Mouse (Mus musculus): ENCODE results near the gene Opcml.

Gene Opcml

DNA sequence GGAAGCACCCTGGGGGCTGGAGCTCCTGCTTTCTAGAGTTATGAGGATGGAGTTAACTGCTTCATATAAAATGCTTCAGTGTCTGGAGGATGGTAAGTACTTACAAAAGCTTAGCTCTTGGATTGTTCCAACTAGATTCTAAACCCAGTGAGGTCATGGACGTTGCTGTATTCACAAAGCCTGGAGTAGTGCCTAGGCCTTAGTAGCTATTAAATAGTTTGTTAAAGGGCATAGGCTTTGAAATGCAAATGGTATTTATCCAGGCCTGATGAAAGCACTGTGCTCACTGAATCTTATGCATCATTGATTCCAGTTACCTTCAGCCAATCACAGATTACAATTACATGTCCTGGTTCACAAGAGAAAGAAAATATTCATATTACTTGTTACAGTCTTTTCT lies 421.3 kb downstream of the Opcml start:
- CTCF ChIA-PET, result no interaction called here
- POLR2A ChIA-PET, result no interaction called here

DNA sequence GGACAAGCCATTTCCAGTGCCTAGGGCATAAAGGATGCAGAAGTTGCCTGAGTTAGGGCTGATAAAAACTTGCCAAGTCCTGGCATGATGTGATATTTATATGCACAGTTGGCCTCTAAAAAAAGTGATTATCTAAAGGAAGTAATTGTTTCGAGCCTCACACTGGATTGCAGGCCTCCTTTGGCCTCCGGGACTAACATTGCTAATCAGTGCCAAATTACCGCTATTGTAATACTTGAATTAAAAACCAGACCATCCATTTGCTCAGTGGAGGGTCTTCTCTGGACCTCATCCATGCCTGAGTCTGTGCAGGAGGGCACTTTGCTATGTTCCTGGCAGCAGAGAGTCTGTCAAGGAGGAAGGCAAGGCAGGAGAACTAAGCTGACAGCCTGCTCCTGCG lies 423.3 kb downstream of the Opcml start:
- ChIA-PET CTCF (no interaction called here), POLR2A (no interaction called here)

DNA sequence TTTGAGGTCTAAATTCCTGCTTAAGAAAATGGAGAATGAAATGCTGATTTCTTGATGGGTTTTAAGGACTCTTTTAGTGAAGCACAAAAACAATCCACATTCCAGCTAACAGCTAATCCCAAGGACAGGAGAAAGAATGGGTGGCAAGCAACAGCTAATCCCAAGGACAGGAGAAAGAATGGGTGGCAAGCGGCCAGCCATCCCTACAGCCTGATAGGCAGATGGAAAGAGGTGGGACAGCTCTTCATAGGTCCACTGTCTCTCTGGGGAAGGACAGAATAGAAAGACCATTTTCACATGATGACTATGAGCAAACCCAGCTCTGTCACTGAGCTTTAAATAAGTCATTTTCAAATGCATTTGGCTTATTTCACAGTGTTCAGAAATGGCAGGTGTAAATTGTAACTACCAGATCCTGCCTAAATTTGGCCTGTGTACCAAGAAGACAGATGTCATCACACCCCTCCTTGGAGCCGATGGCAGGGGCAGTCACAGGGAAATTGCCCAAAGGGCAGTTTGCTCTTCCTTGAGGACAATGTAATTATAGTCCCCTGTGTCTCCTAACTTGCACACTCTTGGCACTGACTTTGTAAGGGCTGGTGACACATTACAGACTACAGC lies 427.6 kb downstream of the Opcml start:
- CTCF ChIA-PET, result no interaction called here
- POLR2A ChIA-PET, result no interaction called here

DNA sequence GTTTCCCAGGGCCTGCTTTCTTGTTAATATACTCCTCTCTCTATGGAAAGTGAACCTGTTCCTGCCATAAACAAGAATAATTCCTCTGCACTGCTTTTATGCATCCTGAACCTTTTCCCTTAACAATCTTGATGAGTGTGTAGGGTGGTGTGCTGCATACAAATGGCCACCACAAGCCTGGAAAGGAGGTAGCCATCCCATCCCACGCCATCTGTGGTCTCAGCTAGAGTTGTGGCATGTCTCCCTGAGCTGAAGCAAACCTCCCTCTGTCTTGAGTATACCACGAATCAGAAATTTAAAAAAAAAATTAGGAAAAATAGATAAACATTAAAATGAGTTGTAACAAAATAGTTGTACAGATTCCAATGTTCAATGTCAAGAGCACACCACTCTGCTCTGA lies 432.2 kb downstream of the Opcml start:
- ChIA-PET CTCF (no interaction called here), POLR2A (no interaction called here)

DNA sequence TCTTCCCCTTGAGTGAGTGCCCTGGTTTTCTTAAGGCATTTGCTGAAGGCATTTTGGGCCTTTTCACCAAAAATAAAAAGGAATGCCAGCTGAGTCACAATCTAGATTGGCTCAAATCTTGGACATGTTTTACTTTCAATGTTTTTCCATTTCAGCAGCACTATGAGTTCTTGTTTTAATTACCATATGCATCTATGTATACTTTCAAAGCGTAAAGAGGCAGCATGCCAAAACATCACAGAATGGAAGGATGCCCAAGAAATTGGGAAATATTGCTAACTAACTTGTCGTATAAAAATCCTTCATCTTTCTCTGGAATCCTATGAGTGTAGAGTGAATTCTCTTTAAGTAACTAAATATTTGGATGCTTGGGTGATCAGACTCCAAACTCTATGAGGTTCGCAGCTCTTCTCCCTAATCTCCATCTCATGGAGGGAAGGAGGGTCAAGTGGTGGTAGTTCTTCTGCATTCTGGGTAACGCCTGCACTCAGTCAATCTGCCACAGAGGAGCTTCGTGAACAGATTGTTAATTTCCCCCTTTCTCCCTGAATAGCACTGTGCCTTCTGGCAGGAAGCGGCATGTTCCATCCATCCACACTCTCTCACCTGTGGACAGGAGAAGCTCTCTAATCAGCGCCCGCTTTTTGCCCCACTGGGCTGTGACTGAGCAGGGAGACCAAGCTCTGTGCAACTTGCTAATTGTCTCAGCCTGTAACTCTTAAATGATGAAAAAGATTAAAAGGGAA lies 435.4 kb downstream of the Opcml start:
- ChIA-PET CTCF (no interaction called here), POLR2A (no interaction called here)

DNA sequence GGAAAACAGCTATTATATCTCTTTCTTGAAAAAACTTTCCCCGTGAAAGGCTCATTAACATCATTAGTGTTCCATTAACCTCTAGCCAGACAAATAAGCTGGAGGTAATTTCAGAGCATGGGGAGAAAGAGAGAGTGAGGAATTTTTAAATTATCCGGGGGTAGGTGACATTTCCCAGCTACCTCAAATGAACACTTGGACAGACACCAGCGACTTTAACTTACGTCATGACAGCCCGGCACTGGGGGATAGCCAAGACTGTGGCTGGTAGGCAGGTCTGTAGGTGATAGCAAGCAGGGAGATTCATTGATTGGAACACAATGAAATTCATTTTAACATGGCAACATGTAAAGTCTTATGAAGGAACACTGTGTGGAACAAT lies 436.0 kb downstream of the Opcml start:
- ChIA-PET POLR2A (no interaction called here), CTCF (no interaction called here)

DNA sequence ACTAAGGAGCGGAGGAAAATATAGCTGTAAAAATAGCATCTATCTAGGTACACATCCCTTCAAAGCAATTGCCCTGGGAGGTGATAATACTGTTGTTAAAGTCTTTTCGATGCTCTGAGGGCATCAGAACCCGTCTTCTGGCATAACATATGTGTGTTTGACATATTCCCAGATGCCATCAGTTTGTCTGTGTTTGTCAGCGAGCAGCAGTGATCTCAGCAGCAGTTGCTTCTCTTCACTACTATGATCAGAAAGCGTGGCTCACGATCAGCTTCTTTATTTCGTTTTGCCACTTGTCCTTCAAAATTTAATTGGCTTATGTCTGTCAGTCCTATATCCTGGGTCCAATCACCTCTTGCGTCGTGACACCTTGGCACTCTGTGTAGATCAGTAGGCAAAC lies 447.9 kb downstream of the Opcml start:
- ChIA-PET POLR2A (no interaction called here), CTCF (no interaction called here)

DNA sequence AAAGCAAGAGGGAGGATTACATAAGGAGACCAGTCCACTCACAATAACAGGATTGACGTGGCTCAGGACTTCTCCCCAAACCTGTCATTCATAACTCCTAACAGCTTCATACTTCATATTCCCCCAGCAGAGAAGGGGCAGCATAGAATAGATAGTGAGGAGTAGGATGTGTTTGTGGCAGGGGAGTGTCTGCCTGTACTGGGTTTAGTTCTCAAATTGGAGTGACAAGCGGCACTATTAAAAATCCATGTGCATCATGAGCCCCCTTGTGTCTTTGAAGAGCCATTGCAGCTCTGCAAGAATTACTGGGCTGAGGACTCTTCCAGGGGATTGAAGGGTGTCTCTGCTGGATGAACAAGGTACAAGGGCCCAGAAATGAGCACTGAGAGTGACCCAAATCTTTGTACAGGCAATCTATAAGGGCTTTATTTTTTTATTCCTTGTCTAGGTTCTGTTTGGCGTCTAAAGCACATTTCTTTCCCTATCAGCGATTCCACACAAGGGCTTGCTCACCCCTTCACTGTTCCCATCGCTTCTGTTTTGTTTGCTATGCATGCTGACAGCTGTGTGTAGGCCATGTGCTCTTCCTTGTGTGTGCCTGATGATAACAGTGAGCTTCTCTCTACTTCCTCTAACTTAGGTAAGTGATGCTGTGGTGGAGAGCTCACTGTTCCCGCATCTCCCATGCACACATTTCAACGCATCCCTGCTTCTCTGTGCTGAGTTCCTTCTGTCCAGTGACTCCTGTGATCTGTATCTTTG lies 457.3 kb downstream of the Opcml start:
- ChIA-PET CTCF (interaction anchor here (0.5 to 3.2 kb wide), 11 partner anchors 12 to 837 kb away, joined by 3 to 16 read pairs (median 4); no protein-coding TSS in a partner anchor), POLR2A (no interaction called here)

DNA sequence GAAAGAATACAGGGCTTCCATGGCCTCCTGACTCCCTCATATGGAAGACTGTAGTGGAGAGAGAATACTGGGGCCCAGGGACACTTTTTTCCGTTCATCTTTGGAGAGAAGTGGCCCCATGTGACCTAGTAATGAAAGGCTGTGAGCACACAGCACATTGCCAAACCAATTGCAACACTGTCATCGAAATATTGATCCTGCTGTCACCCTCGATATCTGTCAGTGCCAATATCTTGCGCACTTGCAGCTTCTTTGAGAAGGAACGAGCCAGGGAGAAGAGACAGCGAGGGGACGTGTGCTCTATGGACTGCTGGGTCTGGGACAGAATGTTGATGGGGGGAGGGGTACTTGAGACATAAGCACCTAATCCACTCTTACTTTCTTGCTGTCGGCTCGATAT lies 460.8 kb downstream of the Opcml start:
- ChIA-PET CTCF (no interaction called here), POLR2A (no interaction called here)

DNA sequence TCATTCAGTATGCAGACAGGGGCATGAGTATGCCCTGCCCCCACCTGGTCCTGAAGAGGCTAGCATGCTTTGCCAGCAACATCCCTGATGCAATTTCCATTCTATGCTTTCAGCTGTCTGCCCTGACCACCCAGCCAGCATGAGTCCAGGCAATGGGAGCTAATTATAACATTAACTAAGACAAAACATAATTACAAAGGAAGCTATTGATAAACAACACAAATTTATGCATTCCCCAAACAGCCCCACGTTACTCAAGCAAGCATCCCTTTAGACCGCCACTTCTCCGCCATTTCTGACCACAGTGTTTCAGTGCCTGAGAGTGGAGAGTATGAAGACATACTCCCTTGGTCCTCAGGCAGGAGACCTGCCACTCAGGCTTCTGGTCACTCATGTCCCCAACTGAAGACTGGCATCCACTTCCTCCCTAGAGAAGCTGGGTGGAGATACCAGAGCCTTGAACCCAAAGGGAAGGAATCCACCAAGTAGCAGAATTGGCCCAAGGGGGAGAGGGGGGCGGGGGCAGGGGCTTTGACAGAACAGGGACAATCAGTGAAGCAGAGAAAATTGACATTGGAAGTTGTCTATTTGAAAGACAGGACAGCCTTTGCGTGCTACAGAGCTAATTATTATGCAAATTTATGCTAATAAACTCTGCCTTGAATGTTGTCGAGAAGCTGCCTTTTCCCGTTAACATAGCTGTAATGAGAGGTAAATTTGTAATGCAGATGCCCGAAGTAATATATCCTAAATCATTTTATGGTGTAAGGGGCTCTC lies 464.7 kb downstream of the Opcml start:
- POLR2A ChIA-PET, result interaction anchor here in 1 of 4 experiments (1.0 kb wide), 1 partner anchor 148 kb away, joined by 3 read pairs; no protein-coding TSS in a partner anchor

DNA sequence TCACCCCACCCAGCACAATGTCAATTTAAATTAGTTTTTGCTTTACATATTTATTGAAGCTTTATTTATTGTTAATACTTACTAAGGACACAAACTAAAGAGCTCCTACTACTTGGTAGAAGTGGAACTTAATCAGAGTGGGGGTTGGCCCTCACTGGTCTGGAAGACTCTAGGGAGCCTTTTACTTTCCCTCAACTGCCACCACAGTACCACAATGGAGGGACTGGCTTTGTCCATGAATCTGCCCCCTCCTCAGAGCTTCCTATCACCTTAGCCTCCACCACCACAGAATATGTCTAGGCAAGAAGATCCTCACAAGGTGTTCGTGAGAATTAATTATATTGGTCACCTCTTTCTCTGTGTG lies 465.3 kb downstream of the Opcml start:
- POLR2A ChIA-PET, result no interaction called here
- CTCF ChIA-PET, result interaction anchor here in 2 of 4 experiments (0.6 to 1.9 kb wide), 2 partner anchors 150 to 846 kb away, joined by 4 to 10 read pairs; no protein-coding TSS in a partner anchor

More for the DNA sequence above, 464.7 kb downstream of the Opcml start:
- CTCF ChIA-PET, result interaction anchor here in 3 of 4 experiments (0.6 to 1.9 kb wide), 4 partner anchors 17 to 845 kb away, joined by 3 to 10 read pairs (median 4); no protein-coding TSS in a partner anchor

DNA sequence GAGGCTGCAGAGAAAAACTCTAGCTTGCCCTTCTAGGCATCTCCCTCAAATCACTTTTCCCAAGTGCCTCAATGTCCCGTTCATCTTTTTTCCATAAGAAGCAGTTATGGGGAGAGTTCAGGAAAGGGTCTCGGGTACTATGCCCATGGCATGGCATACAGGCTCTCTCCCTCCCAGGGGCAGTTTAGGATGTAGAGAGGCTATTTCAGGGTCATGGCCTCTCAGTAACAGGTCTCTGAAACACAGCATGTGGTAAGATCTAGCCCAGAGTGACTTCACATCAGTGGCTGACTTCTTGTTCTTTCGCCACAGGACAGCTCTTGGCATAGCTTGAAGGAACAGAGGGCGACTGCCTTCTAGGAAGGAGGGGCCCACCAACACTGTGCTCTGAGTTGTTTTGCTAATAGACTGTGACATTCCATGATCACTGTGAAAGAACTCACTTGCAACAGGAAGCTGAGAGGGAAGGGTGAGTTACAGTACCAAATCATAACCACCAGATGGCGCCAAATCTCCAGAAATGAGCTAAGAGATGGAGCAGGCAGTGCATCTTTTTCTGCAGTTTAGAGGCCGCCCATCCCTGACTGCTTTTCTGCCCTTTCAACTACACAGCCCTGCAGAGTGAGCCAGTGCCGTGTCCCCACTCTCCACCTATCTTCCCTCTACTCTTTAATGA lies 470.6 kb downstream of the Opcml start:
- ChIA-PET CTCF (interaction anchor here (0.5 to 2.9 kb wide), 33 partner anchors 8 to 1382 kb away, joined by 3 to 35 read pairs (median 4); no protein-coding TSS in a partner anchor), POLR2A (interaction anchor here in 1 of 4 experiments (0.6 kb wide), 1 partner anchor 620 kb away, joined by 3 read pairs; no protein-coding TSS in a partner anchor)

DNA sequence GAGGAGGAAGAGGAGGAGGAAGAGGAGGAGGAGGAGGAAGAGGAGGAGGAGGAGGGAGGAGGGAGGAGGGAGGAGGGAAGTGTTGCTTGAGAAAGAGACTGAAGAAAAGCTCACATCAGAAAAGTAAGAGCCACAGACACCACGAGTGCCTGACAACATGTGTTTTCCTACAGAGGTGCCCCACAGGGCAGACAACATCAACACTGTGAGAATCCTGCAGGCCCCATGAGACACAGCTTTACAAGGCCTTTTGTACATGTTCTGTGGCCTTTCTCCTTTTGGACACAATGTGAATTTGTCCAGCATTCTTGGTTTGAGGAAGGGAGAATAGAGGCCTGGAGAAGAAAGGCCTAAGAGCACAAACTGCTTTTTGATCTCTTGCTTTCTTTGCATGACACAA lies 471.4 kb downstream of the Opcml start:
- CTCF ChIA-PET, result interaction anchor here (0.5 to 2.9 kb wide), 29 partner anchors 10 to 1382 kb away, joined by 3 to 35 read pairs (median 5); no protein-coding TSS in a partner anchor

DNA sequence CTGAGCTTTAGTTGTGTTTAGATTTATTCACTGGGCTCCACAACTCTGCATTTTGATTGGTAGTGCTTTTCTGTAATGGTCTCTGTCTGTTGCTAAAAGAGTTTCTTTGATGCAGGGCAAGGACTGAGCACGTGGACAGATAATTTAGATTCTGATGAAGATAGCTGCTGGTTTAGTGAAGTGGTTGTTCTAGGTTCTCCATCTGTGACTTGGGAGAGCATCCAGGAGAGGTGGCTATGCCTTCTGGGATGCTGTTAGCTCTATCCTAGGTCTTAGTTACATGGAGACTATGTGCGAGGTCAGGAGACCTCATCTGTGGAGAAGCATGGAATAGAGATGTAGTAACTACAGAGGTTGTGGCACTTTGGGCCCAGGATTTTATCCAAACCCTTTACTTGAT lies 472.3 kb downstream of the Opcml start:
- ChIA-PET CTCF (interaction anchor here in 3 of 4 experiments (0.6 to 2.5 kb wide), 3 partner anchors 141 to 1011 kb away, joined by 3 to 21 read pairs (median 3); no protein-coding TSS in a partner anchor), POLR2A (interaction anchor here in 1 of 4 experiments (0.9 kb wide), 1 partner anchor 141 kb away, joined by 3 read pairs; no protein-coding TSS in a partner anchor)

More for the DNA sequence above, 471.4 kb downstream of the Opcml start:
- POLR2A ChIA-PET, result interaction anchor here in 2 of 4 experiments (0.6 to 0.9 kb wide), 2 partner anchors 142 to 621 kb away, joined by 3 read pairs; no protein-coding TSS in a partner anchor

DNA sequence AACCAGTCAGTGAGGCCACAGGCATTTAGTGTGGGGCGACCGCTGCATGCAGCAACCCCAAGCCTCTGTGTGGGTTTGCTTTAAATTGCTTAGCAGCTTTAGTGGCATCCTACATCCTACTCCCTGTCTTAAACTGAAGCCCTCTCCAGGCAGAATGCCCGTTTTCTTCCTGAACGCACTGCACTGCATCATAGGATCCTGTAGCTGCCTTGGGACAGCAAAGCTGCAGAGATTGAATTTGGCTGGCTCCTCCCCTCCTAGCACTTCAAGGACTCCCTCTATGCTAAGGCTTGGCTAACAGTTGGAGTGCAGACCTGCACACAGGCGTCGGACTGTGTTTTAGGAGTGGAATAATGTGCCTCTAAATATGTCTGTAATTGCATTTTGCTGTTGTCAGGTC lies 474.2 kb downstream of the Opcml start:
- POLR2A ChIA-PET, result interaction anchor here in 1 of 4 experiments (1.5 kb wide), 1 partner anchor 14 kb away, joined by 3 read pairs; no protein-coding TSS in a partner anchor
- CTCF ChIA-PET, result interaction anchor here in 3 of 4 experiments (0.5 to 2.7 kb wide), 4 partner anchors 25 to 484 kb away, joined by 3 to 12 read pairs (median 3); no protein-coding TSS in a partner anchor

DNA sequence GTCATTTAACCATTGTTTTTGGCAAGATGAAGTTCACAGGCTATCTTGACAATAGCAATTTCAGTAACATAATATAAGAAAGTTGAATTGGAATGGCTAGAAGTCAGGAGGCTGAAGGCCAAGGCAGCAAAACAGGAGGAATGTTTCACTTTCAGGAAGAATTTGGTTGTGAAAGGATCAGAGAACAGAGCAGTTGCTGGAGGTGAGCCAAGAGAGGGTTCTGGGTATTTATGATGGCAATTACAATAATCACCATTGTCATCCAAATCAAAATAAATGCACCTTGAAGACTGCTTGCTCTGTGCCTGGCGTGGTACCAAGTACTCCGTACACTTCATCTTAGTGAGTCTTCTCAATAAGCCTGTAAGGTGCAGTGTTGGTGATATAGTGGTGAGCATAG lies 483.2 kb downstream of the Opcml start:
- ChIA-PET CTCF (no interaction called here), POLR2A (no interaction called here)

DNA sequence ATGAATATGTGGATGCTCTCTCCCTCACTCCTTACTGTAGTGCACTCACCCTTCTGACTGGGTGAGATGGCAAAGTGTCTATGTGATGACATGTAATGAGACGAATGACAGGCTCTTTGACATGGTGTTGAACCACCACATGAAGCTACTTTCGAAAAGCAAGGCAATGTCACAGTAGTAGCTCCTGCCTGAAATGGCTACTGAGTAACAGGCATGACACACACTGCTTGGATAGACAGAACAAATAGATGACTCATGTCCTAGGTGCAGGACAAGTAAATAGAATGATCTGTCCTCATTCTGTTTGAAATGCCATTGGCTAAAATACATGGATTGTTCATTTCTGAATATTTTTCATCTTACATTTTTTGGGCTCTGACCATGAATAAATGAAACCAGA lies 488.0 kb downstream of the Opcml start:
- ChIA-PET CTCF (no interaction called here), POLR2A (interaction anchor here in 1 of 4 experiments (1.4 kb wide), 1 partner anchor 13 kb away, joined by 3 read pairs; no protein-coding TSS in a partner anchor)

DNA sequence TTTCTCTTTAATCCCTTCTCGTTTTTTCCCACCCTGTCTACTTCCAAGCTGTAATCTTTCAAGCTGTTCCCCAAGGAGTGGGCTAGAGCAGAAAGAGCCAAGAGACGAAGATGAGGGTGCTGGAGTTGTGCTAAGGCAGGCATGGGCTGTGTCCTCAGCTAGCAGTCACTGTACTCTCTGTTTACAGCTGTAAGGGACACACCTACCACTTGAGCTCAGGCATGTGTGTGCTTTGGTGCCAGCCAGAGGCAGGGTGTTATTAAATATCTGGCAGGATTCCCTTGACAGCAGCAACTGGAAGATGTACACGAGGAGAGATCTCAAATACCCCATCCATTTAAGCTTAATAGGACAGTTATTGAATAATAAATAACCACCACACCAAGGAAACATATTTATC lies 490.4 kb downstream of the Opcml start:
- CTCF ChIA-PET, result interaction anchor here in 1 of 4 experiments (1.6 kb wide), 1 partner anchor 19 kb away, joined by 4 read pairs; no protein-coding TSS in a partner anchor
- POLR2A ChIA-PET, result no interaction called here

Data from embryonic stem cell, embryonic (primary cell).